Mouse (Mus musculus) cortical plate, adult 2 months (tissue): ENCODE data around the gene Dnajb7. TPM values are rescaled to one million over a fixed set of nuclear protein-coding genes. Genes with fewer than 3 reads are reported as not detected.

Experiments
- H3K27ac ChIP-seq: fragments of 200-500 bp; 2 replicates; pipeline ENCODE4 v1.5.1; 2012; ENCODE audit warnings: low read length, control low read depth, inconsistent platforms; ENCODE audit not compliant: insufficient read depth
- H3K4me1 ChIP-seq: fragments of 200-500 bp; 2 replicates; pipeline ENCODE4 v1.6.1; 2011; ENCODE audit warnings: low read length; ENCODE audit not compliant: control insufficient read depth, insufficient read depth
- H3K4me3 ChIP-seq: fragments of 200-500 bp; 2 replicates; pipeline ENCODE4 v1.5.1; 2011; ENCODE audit warnings: mild to moderate bottlenecking, low read length, control low read depth; ENCODE audit not compliant: insufficient read depth
- CTCF ChIP-seq: fragments of 200-500 bp; IDR thresholded peaks from 2 replicates; pipeline ENCODE4 v1.5.1; 2011; ENCODE audit warnings: mild to moderate bottlenecking, control low read depth, low read length; ENCODE audit not compliant: insufficient read depth; ENCODE audit errors: extremely low read depth
- POLR2A ChIP-seq: fragments of 200-500 bp; IDR thresholded peaks from 2 replicates; pipeline ENCODE4 v1.6.1; 2011; ENCODE audit warnings: mild to moderate bottlenecking, low read length, control low read depth; ENCODE audit not compliant: insufficient read depth; ENCODE audit errors: extremely low read depth
- polyA plus RNA-seq: library from polyadenylated mRNA; depleted of rRNA; stranded (reverse); fragments of >200 nt; gene quantifications from 2 replicates; pipeline ENCODE4 v1.2.3, GENCODE M21; 2012; rRNA removed

Gene Dnajb7
- polyA plus RNA-seq, 1 experiment, result not detected

DNA sequence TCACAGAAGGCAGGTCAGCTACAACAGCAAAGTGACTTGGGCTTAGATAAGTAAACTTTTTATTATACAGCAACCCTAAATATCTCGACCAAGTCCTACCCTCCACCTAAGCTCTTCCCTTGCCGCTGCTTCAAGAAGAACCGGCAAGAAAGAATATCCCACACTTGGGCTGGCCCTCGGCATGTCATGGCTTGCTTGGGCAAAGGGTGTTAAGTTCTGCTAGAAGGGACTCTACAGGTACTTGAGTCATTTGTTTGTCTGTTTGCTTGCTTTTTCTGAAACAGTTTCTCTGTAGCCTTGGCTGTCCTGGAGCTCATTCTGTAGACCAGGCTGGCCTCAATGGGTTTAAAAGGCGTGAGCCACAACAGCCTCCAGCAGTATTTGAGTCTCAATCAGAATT, 51.2 kb downstream of the Dnajb7 start:
- H3K27ac ChIP-seq, result no peak overlapping the region
- no peak for TF ChIP-seq POLR2A
- no peak for TF ChIP-seq CTCF
- peaks cover 4% of the 10 kb centered on the region; the same call in 1 of the 2 replicates for H3K4me1 ChIP-seq
- no peak overlapping the region for H3K4me3 ChIP-seq

Other genes with a start within 250 kb of the Dnajb7 start
- gene Mrtfa, start 217.5 kb downstream of the Dnajb7 start, polyA plus RNA-seq, result 30.9 and 38.0 TPM in 2 replicates
- gene Mchr1, start 172.8 kb downstream of the Dnajb7 start, polyA plus RNA-seq, result 21.9 and 22.7 TPM in 2 replicates
- 47.7 and 47.9 TPM in 2 replicates for gene Slc25a17, start 47.5 kb downstream of the Dnajb7 start, polyA plus RNA-seq
- gene St13, start 8.2 kb downstream of the Dnajb7 start, polyA plus RNA-seq, result 72.9 and 78.3 TPM in 2 replicates
- gene Xpnpep3, start 8.2 kb downstream of the Dnajb7 start, polyA plus RNA-seq, result 9.5 and 10.2 TPM in 2 replicates
- gene Rbx1, start 58.0 kb upstream of the Dnajb7 start, polyA plus RNA-seq, result 172 and 175 TPM in 2 replicates
- 27.5 and 28.8 TPM in 2 replicates for gene Ep300, start 177.1 kb upstream of the Dnajb7 start, polyA plus RNA-seq